Mouse (Mus musculus): ENCODE data around the gene Wdr81.
A peak's percentile ranks its signal among the peaks of the same experiment; 100 is the strongest.

Wdr81 gene

GRCm38 (mm10) chr11:75399411-75399841 is 55.1 kb downstream of the Wdr81 start:
- ATAC-seq (ENCODE audit: low TSS enrichment): peak; percentile 84

GRCm38 (mm10) chr11:75397452-75397851 is 57.1 kb downstream of the Wdr81 start:
- ATAC-seq (ENCODE audit: low TSS enrichment): no peak

- no peak for ATAC-seq (ENCODE audit: low TSS enrichment)
These were observed 58.9 kb downstream of the Wdr81 start for GRCm38 (mm10) chr11:75395611-75396010.
